Mouse (Mus musculus): Measurements from ENCODE around the gene Dbn1. TPM values are rescaled to one million over a fixed set of nuclear protein-coding genes. Genes with fewer than 3 reads are reported as not detected.
A peak's percentile ranks its signal among the peaks of the same experiment; 100 is the strongest.

The Dbn1 gene
- total and polyA plus RNA-seq, 3 experiments: 0.09 to 3.1 (median 0.59) TPM

- H3K9ac ChIP-seq (ENCODE audit: insufficient read depth, low read depth): no peak within 1 kb of the TSS
- H3K27me3 ChIP-seq (replicated peaks): peaks cover under 1% of the 10 kb centered on the region
- H3K79me2 ChIP-seq (replicated peaks; ENCODE audit: control insufficient read depth, extremely low read depth, insufficient read depth, poor library complexity, severe bottlenecking): no peaks in the 10 kb centered on the region
- in situ Hi-C loops (cut with MboI; ENCODE audit: low pct_ligation_motif_present, low pct_unique_long_range_greater_than_20kb, low sequenced_read_pairs): no loop called here
- TF ChIP-seq POLR2AphosphoS2 (IDR thresholded peaks at IDR 0.05; ENCODE audit: low read depth, low read length) (0 out of 2 replicates have a peak, but pooled peaks have one; percentile 29), BHLHE40 (IDR thresholded peaks at IDR 0.05; ENCODE audit: low read depth, low read length) (no peak)
- H3K4me2 ChIP-seq (ENCODE audit: insufficient read depth, low read depth, poor library complexity, severe bottlenecking): no peak within 1 kb of the TSS
- no peaks in the 10 kb centered on the region for H3K9me3 ChIP-seq (replicated peaks; ENCODE audit: low read length)
- H3K36me3 ChIP-seq (replicated peaks in 1 of 2; ENCODE audit: control insufficient read depth in 1 of 2, insufficient read depth in 1 of 2, low read length in 1 of 2): peaks cover 40 to 71% of the 10 kb centered on the region in 2 experiments
- H3K27ac ChIP-seq (ENCODE audit: insufficient read depth, low read depth): no peak within 1 kb of the TSS
- H3K4me3 ChIP-seq (replicated peaks in 1 of 3; ENCODE audit: low read depth in 2 of 3, low read length in 2 of 3, poor library complexity in 1 of 3): no peak within 1 kb of the TSS
- H3K4me1 ChIP-seq (ENCODE audit: control insufficient read depth in 1 of 2, insufficient read depth in 2 of 2): peaks cover 0 to 37% of the 10 kb centered on the region in 2 experiments; a peak in 2 of 4 replicates
- DNase-seq (ENCODE audit: extremely low read depth): no peak
- dilution Hi-C loops (cut with MboI; ENCODE audit: extremely low pct_ligation_motif_present, extremely low pct_unique_long_range_greater_than_20kb, low sequenced_read_pairs): no loop called here
These were observed 23.7 kb downstream of the Dbn1 start, which contains the start of gene Prr7 for GRCm38 (mm10) chr13:55464027-55464884. TSS of gene Prr7 (plus strand) at chr13:55464267.

DNA sequence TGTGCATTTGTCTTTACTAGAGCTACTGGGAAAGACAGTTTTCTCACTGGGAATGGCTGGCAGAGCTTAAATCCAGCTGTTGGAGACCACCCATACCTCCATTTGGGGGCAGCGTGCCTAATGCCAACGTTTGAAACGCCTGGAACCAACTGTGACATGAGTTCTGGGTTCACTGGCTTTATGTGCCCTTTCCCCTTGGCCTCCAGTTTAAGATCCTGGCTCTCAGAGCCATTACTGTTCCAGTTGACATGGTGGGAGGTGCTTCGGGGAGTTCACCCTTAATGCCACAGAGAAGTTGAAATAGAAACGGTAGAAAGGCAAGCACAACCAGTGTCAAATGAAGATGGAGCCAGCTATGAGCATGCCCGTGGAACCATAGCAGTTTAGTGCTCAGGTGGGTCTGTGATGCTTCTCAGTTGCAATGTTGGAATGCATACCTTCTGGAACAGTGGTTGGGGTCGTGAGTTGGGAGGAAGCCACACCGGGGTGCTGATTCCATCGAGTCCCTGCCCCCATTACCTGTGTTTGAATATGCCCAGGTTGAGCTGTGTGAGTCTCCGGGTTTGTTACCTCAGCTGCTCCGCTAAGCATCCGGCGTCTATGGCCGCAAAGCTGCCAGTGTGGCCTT, 24.4 kb downstream of the Dbn1 start:
- Histone ChIP-seq H3K4me1 (ENCODE audit: control insufficient read depth in 1 of 2, insufficient read depth in 2 of 2) (peaks cover 0 to 37% of the 10 kb centered on the region in 2 experiments; a peak in 2 of 4 replicates), H3K9ac (ENCODE audit: insufficient read depth, low read depth) (no peak overlapping the region)

GRCm38 (mm10) chr13:55462965-55463364, 24.9 kb downstream of the Dbn1 start:
- no peak for TF ChIP-seq USF1 (IDR thresholded peaks at IDR 0.05; ENCODE audit: low read depth, low read length)
- no peak for TF ChIP-seq USF2 (conservative IDR thresholded peaks at IDR 0.05; ENCODE audit: low read depth, low read length)
- TF ChIP-seq IRF4 (IDR thresholded peaks at IDR 0.05; ENCODE audit: low read depth, low read length): no peak
- TF ChIP-seq CTCF (conservative IDR thresholded peaks at IDR 0.05 in 1 of 2, IDR thresholded peaks at IDR 0.05 in 1 of 2; ENCODE audit: low read depth in 2 of 2, low read length in 2 of 2): no peak
- TF ChIP-seq ZNF384 (IDR thresholded peaks at IDR 0.05; ENCODE audit: low read depth, low read length): no peak
- no peak for TF ChIP-seq KAT2A (IDR thresholded peaks at IDR 0.05; ENCODE audit: insufficient replicate concordance, low read length)
- TF ChIP-seq TCF12 (IDR thresholded peaks at IDR 0.05; ENCODE audit: low read depth, low read length): no peak
- no peak for TF ChIP-seq CHD1 (IDR thresholded peaks at IDR 0.05; ENCODE audit: low read depth, low read length)
- no peak for TF ChIP-seq GABPA (IDR thresholded peaks at IDR 0.05; ENCODE audit: insufficient replicate concordance, low read depth, low read length)
- no peak for TF ChIP-seq MYC (IDR thresholded peaks at IDR 0.05; ENCODE audit: low read depth, low read length)
- TF ChIP-seq SMC3 (IDR thresholded peaks at IDR 0.05; ENCODE audit: low read depth, low read length): no peak
- no peak for TF ChIP-seq EP300 (IDR thresholded peaks at IDR 0.05; ENCODE audit: low read length)
- TF ChIP-seq HCFC1 (IDR thresholded peaks at IDR 0.05; ENCODE audit: low read depth, low read length): no peak
- no peak for TF ChIP-seq NRF1 (IDR thresholded peaks at IDR 0.05; ENCODE audit: low read depth, low read length)
- TF ChIP-seq ZMIZ1 (IDR thresholded peaks at IDR 0.05; ENCODE audit: low read depth, low read length): no peak
- TF ChIP-seq POLR2A (IDR thresholded peaks at IDR 0.05; ENCODE audit: low read depth, low read length): no peak
- no peak for TF ChIP-seq MAX (IDR thresholded peaks at IDR 0.05; ENCODE audit: low read length)
- no peak for TF ChIP-seq ZC3H11A (IDR thresholded peaks at IDR 0.05; ENCODE audit: low read depth, low read length)
- no peak for TF ChIP-seq MEF2A (IDR thresholded peaks at IDR 0.05; ENCODE audit: borderline replicate concordance, low read depth, low read length)
- no peak for TF ChIP-seq RAD21 (IDR thresholded peaks at IDR 0.05; ENCODE audit: low read depth, low read length)
- DNase-seq (ENCODE audit: extremely low read depth): no peak
- Histone ChIP-seq H3K4me3 (replicated peaks in 1 of 3; ENCODE audit: low read depth in 2 of 3, low read length in 2 of 3, poor library complexity in 1 of 3) (no peak overlapping the region), H3K4me2 (ENCODE audit: insufficient read depth, low read depth, poor library complexity, severe bottlenecking) (no peak overlapping the region), H3K27ac (ENCODE audit: insufficient read depth, low read depth) (no peak overlapping the region), H3K9ac (ENCODE audit: insufficient read depth, low read depth) (no peak overlapping the region), H3K9me3 (replicated peaks; ENCODE audit: low read length) (no peaks in the 10 kb centered on the region), H3K4me1 (ENCODE audit: control insufficient read depth in 1 of 2, insufficient read depth in 2 of 2) (peaks cover 0 to 32% of the 10 kb centered on the region in 2 experiments; a peak in 2 of 4 replicates), H3K79me2 (replicated peaks; ENCODE audit: control insufficient read depth, extremely low read depth, insufficient read depth, poor library complexity, severe bottlenecking) (no peaks in the 10 kb centered on the region), H3K27me3 (replicated peaks) (no peaks in the 10 kb centered on the region), H3K36me3 (replicated peaks in 1 of 2; ENCODE audit: control insufficient read depth in 1 of 2, insufficient read depth in 1 of 2, low read length in 1 of 2) (peaks cover 53 to 84% of the 10 kb centered on the region in 2 experiments)
- in situ Hi-C loops (cut with MboI; ENCODE audit: low pct_ligation_motif_present, low pct_unique_long_range_greater_than_20kb, low sequenced_read_pairs): no loop called here
- dilution Hi-C loops (cut with MboI; ENCODE audit: extremely low pct_ligation_motif_present, extremely low pct_unique_long_range_greater_than_20kb, low sequenced_read_pairs): no loop called here

More for the DNA sequence above, 24.4 kb downstream of the Dbn1 start:
- in situ Hi-C loops (cut with MboI; ENCODE audit: low pct_ligation_motif_present, low pct_unique_long_range_greater_than_20kb, low sequenced_read_pairs): no loop called here
- no peak for DNase-seq (ENCODE audit: extremely low read depth)
- Histone ChIP-seq H3K36me3 (replicated peaks in 1 of 2; ENCODE audit: control insufficient read depth in 1 of 2, insufficient read depth in 1 of 2, low read length in 1 of 2) (peaks cover 48 to 78% of the 10 kb centered on the region in 2 experiments), H3K9me3 (replicated peaks; ENCODE audit: low read length) (no peaks in the 10 kb centered on the region), H3K4me2 (ENCODE audit: insufficient read depth, low read depth, poor library complexity, severe bottlenecking) (no peak overlapping the region), H3K27me3 (replicated peaks) (no peaks in the 10 kb centered on the region), H3K27ac (ENCODE audit: insufficient read depth, low read depth) (no peak overlapping the region), H3K4me3 (replicated peaks in 1 of 3; ENCODE audit: low read depth in 2 of 3, low read length in 2 of 3, poor library complexity in 1 of 3) (no peak overlapping the region), H3K79me2 (replicated peaks; ENCODE audit: control insufficient read depth, extremely low read depth, insufficient read depth, poor library complexity, severe bottlenecking) (no peaks in the 10 kb centered on the region)
- dilution Hi-C loops (cut with MboI; ENCODE audit: extremely low pct_ligation_motif_present, extremely low pct_unique_long_range_greater_than_20kb, low sequenced_read_pairs): no loop called here
- TF ChIP-seq KAT2A (IDR thresholded peaks at IDR 0.05; ENCODE audit: insufficient replicate concordance, low read length): no peak
- TF ChIP-seq SMC3 (IDR thresholded peaks at IDR 0.05; ENCODE audit: low read depth, low read length): no peak
